Mouse (Mus musculus): ENCODE data around the gene Cdc37. TPM values are rescaled to one million over a fixed set of nuclear protein-coding genes. Genes with fewer than 3 reads are reported as not detected.
"Not testable (repeated sequence)": the region's sequence is repeated elsewhere in the genome, so short reads cannot be mapped to it uniquely, and the experiment has no call there.

Gene Cdc37
- polyA plus RNA-seq (2016; fragmentation: Nextera tagmentation; extraction: Ambion mirVana): 260 and 272 TPM in 2 replicates

GRCm38 (mm10) chr9:21149654-21150419 lies at the start of gene Cdc37:
Gene Cdc37 (minus strand): TSS chr9:21149982.
- peak; percentile 98 for ATAC-seq (ENCODE audit: low FRiP score)
- H3K4me1 ChIP-seq: peaks cover 48% of the 10 kb centered on the region

GRCm38 (mm10) chr9:21198960-21199359 lies 49.2 kb upstream of the Cdc37 start:
- H3K9ac ChIP-seq: no peak overlapping the region
- no peaks in the 10 kb centered on the region for H3K27me3 ChIP-seq
- no peaks in the 10 kb centered on the region for H3K9me3 ChIP-seq
- WGBS: 75% methylated on average over 3 of the region's 3 CpGs
- peaks cover 36% of the 10 kb centered on the region for H3K4me1 ChIP-seq
- H3K36me3 ChIP-seq (replicated peaks): no peaks in the 10 kb centered on the region
- H3K27ac ChIP-seq: no peak overlapping the region
- H3K4me2 ChIP-seq: no peak overlapping the region; the same call in 1 of the 2 replicates
- ATAC-seq (ENCODE audit: low FRiP score): no peak
- H3K4me3 ChIP-seq (replicated peaks): no peak overlapping the region

More at GRCm38 (mm10) chr9:21149654-21150419, at the start of gene Cdc37:
- H3K27me3 ChIP-seq: peaks cover 8% of the 10 kb centered on the region
- peak within 1 kb of the TSS; percentile 87 for H3K4me3 ChIP-seq (replicated peaks)
- H3K36me3 ChIP-seq (replicated peaks): peaks cover 14% of the 10 kb centered on the region
- H3K27ac ChIP-seq: peak within 1 kb of the TSS; percentile 70
- peak within 1 kb of the TSS; percentile 94 for H3K4me2 ChIP-seq
- WGBS: 3% methylated on average over 56 of the region's 56 CpGs
- no peaks in the 10 kb centered on the region for H3K9me3 ChIP-seq
- peak within 1 kb of the TSS; percentile 85 for H3K9ac ChIP-seq

- peak; percentile 87 for ATAC-seq (ENCODE audit: low FRiP score)
- Histone ChIP-seq H3K4me1 (peaks cover 36% of the 10 kb centered on the region), H3K36me3 (replicated peaks) (no peaks in the 10 kb centered on the region), H3K4me3 (replicated peaks) (peak overlapping the region; percentile 48), H3K9me3 (no peaks in the 10 kb centered on the region), H3K27me3 (no peaks in the 10 kb centered on the region), H3K9ac (no peak overlapping the region), H3K4me2 (peak overlapping the region; percentile 66), H3K27ac (no peak overlapping the region)
- WGBS: 10% methylated on average over 4 of the region's 4 CpGs
These were observed 48.2 kb upstream of the Cdc37 start for GRCm38 (mm10) chr9:21197981-21198380.

- Histone ChIP-seq H3K4me2 (peak overlapping the region; percentile 66), H3K27me3 (no peaks in the 10 kb centered on the region), H3K36me3 (replicated peaks) (no peaks in the 10 kb centered on the region), H3K4me3 (replicated peaks) (peak overlapping the region; percentile 48), H3K9ac (peak overlapping the region; percentile 64), H3K4me1 (peaks cover 36% of the 10 kb centered on the region), H3K27ac (peak overlapping the region; percentile 69), H3K9me3 (no peaks in the 10 kb centered on the region)
- WGBS: 23% methylated on average over 19 of the region's 19 CpGs
- peak; percentile 67 for ATAC-seq (ENCODE audit: low FRiP score)
These were observed 47.0 kb upstream of the Cdc37 start for GRCm38 (mm10) chr9:21196521-21197433.

- H3K36me3 ChIP-seq (replicated peaks); H3K4me3 ChIP-seq (replicated peaks); H3K9ac ChIP-seq; H3K4me2 ChIP-seq; H3K27ac ChIP-seq; H3K27me3 ChIP-seq; H3K9me3 ChIP-seq: not testable (repeated sequence)
- peaks cover 36% of the 10 kb centered on the region for H3K4me1 ChIP-seq
- peak; percentile 24; the same call in 1 of the 2 replicates for ATAC-seq (ENCODE audit: low FRiP score)
- 49% methylated on average over 7 of the region's 7 CpGs for WGBS
These were observed 46.1 kb upstream of the Cdc37 start for GRCm38 (mm10) chr9:21195736-21196505.

DNA sequence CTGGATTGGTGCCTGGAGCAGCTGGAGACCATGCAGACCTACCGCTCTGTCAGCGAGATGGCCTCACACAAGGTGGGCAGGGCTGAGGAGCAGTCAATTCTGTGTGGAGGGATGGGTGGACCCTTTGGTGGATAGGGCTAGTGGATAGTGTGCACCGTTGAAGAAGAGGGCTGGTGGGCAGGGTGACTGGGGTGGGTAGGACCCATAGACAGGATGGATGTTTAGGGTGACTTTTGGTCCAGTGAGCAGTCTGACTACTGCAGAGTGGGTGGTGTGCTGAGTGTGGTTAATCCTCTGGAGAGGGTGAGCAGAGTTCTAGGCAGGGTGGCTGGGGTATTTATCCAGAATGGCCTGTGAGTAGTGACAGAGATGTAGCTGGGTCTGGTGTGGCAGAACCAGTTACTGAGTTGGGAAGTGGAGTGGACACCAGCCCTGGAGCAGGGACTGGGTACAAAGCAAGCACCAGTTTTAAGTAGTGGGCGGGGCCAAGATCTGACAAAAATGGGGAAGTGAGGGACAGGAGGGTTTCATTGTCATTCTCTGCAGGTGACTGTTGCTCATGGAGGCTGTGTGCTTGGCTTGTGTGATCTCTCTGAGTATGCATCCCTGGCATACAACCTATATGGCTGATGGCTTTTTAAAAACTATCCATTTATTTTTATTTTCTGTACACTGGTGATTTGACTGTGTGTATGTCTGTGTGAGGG lies 45.2 kb upstream of the Cdc37 start:
- H3K9ac ChIP-seq: no peak overlapping the region
- H3K27ac ChIP-seq: no peak overlapping the region
- no peaks in the 10 kb centered on the region for H3K36me3 ChIP-seq (replicated peaks)
- no peak overlapping the region for H3K4me2 ChIP-seq
- H3K27me3 ChIP-seq: no peaks in the 10 kb centered on the region
- H3K4me1 ChIP-seq: peaks cover 36% of the 10 kb centered on the region
- 88% methylated on average over 4 of the region's 4 CpGs for WGBS
- ATAC-seq (ENCODE audit: low FRiP score): no peak
- no peak overlapping the region for H3K4me3 ChIP-seq (replicated peaks)
- no peaks in the 10 kb centered on the region for H3K9me3 ChIP-seq

DNA sequence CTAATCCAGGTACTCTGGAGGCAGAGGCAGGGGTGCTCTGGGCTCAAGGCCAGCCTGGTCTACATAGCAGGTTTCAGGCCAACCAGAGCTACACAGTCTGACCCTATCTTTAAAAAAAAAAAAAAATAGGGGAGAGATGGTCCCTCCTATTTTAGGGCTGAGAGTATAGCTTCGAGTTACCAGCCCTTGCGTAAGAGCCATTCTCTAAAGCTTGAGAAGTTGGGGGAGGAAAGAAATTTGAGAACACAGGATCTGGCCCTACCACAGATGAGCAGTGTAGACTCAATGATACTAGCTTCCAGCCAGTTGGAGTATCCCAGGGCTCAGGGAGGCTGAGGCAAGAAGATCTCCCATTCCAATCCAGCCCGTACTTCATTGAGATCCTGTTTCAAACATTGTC lies 44.0 kb upstream of the Cdc37 start:
- no peak for ATAC-seq (ENCODE audit: low FRiP score)
- WGBS: 79% methylated on average over 3 of the region's 3 CpGs
- H3K36me3 ChIP-seq (replicated peaks): no peaks in the 10 kb centered on the region
- no peak overlapping the region for H3K27ac ChIP-seq
- no peak overlapping the region for H3K4me2 ChIP-seq
- no peak overlapping the region for H3K4me3 ChIP-seq (replicated peaks)
- no peaks in the 10 kb centered on the region for H3K9me3 ChIP-seq
- H3K27me3 ChIP-seq: no peaks in the 10 kb centered on the region
- no peak overlapping the region for H3K9ac ChIP-seq
- H3K4me1 ChIP-seq: peaks cover 34% of the 10 kb centered on the region

GRCm38 (mm10) chr9:21190670-21191069 lies 40.9 kb upstream of the Cdc37 start:
- H3K4me3 ChIP-seq (replicated peaks): no peak overlapping the region
- H3K9me3 ChIP-seq: no peaks in the 10 kb centered on the region
- 84% methylated on average over 3 of the region's 3 CpGs for WGBS
- peaks cover 9% of the 10 kb centered on the region for H3K27me3 ChIP-seq
- H3K27ac ChIP-seq: no peak overlapping the region
- no peaks in the 10 kb centered on the region for H3K36me3 ChIP-seq (replicated peaks)
- H3K9ac ChIP-seq: no peak overlapping the region
- H3K4me2 ChIP-seq: no peak overlapping the region
- ATAC-seq (ENCODE audit: low FRiP score): no peak
- H3K4me1 ChIP-seq: peaks cover 3% of the 10 kb centered on the region

DNA sequence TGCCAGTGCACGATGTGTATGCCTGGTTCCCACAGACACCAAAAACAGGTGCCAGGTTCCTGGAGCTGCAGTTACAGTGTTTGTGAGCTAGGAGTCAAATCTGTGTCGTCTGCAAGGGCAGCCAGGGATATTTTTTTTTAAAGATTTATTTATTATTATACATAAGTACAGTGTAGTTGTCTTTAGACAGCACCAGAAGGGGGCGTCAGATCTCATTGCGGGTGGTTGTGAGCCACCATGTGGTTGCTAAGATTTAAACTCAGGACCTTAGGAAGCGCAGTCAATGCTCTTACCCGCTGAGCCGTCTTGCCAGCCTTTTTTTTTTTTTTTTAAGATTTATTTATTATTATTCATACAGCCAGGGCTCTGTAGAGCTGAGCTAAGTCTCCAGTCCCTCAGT lies 40.1 kb upstream of the Cdc37 start:
- Histone ChIP-seq H3K9ac (no peak overlapping the region), H3K27ac (no peak overlapping the region), H3K4me1 (peaks cover under 1% of the 10 kb centered on the region; the same call in 1 of the 2 replicates), H3K27me3 (peaks cover 17% of the 10 kb centered on the region), H3K4me2 (no peak overlapping the region), H3K36me3 (replicated peaks) (no peaks in the 10 kb centered on the region), H3K9me3 (no peaks in the 10 kb centered on the region), H3K4me3 (replicated peaks) (no peak overlapping the region)
- 46% methylated on average over 7 of the region's 7 CpGs for WGBS
- ATAC-seq (ENCODE audit: low FRiP score): no peak

GRCm38 (mm10) chr9:21185436-21185835 lies 35.7 kb upstream of the Cdc37 start:
- peaks cover 14% of the 10 kb centered on the region for H3K4me1 ChIP-seq
- no peak for ATAC-seq (ENCODE audit: low FRiP score)
- H3K4me3 ChIP-seq (replicated peaks): no peak overlapping the region
- H3K27me3 ChIP-seq: peaks cover 55% of the 10 kb centered on the region
- no peak overlapping the region for H3K4me2 ChIP-seq
- no peak overlapping the region for H3K27ac ChIP-seq
- H3K9ac ChIP-seq: no peak overlapping the region
- no peaks in the 10 kb centered on the region for H3K9me3 ChIP-seq
- WGBS: 89% methylated on average over 5 of the region's 5 CpGs
- H3K36me3 ChIP-seq (replicated peaks): no peaks in the 10 kb centered on the region

DNA sequence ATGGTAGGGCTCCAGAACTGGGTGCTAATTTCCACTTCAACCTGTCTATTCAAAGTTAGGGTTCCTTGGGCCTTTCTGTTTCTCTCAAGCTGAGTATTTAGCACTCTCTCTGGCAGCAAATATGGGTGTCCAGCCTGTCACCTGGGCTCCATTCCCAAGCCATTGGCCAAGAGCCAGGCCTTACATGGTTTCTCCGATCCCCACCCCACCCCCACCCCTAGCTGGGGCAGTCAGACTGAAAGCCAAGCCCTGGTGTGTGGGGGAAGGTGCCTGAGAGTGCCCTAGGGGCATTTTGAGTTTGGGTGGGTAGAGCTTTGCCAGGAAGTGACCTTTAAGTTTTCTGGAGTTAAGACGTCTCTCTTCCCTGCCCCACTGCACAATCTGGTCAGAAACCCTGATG lies 35.0 kb upstream of the Cdc37 start:
- no peak for ATAC-seq (ENCODE audit: low FRiP score)
- H3K9ac ChIP-seq: no peak overlapping the region
- H3K4me3 ChIP-seq (replicated peaks): no peak overlapping the region
- H3K36me3 ChIP-seq (replicated peaks): no peaks in the 10 kb centered on the region
- H3K4me1 ChIP-seq: peaks cover 14% of the 10 kb centered on the region
- H3K27ac ChIP-seq: no peak overlapping the region
- 35% methylated on average over 2 of the region's 2 CpGs for WGBS
- peaks cover 59% of the 10 kb centered on the region for H3K27me3 ChIP-seq
- no peaks in the 10 kb centered on the region for H3K9me3 ChIP-seq
- H3K4me2 ChIP-seq: no peak overlapping the region

Data from forebrain, embryonic 12.5 days (tissue).